Mouse (Mus musculus): ENCODE results near the gene Tap1.

Gene Tap1

DNA sequence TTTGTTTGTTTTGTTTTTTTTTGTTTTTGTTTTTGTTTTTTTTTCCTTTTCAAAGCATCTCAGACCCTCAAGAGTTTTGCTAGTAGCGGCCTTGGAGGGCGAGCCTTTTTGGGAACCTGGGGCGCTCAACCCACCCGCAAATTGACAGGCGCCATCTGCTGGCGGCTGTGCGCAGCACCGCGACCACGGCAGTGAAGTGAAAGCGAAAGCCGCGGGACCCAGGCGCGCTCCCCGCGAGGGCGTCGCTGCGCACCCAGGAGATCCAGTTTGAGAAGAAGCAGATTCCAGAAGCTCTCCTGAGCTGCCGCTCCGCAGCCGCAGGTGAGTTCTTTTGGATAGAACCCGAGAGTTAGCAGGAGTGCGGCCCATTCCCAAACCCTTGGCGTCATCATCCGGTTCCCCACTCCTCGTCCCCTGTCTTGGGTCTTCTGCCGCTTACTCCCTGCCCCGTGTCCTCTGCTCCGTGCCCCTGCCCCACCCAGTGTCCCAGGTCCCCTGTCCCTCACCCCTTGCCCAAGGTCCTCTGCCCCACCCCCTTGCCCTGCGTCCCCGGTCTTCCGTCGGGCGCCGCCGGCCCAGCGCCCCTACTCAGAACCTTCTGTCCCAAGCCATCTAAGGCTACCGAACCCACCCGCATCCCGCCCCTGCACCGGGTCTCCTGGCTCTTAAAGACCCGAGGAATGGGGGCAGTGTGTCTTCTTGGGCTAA lies 17.1 kb downstream of the Tap1 start:
- WGBS = under 1% methylated on average over 44 of the region's 44 CpGs

DNA sequence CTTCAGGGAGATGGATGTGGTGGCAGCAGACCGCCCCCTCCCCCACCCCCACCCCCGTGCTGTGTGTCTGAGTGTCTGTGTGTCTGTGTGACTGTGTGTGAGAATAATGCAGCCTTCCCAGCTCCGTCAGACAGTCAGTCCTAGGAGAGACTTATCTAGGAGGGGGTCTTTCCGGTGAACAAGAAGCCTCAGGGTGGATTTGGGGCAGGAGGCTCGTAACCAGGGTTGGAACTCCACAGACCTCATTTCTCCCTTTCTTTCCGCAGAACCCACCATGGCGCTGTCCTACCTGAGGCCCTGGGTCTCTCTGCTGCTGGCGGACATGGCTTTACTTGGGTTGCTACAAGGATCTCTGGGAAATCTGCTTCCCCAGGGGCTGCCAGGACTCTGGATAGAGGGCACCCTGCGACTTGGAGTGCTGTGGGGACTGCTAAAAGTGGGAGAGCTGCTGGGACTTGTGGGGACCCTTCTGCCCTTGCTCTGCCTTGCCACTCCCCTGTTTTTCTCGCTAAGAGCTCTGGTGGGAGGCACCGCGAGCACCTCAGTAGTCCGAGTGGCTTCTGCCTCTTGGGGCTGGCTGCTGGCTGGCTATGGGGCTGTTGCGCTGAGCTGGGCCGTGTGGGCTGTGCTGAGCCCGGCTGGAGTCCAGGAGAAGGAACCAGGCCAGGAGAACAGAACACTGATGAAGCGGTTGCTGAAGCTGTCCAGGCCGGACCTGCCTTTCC lies 17.8 kb downstream of the Tap1 start:
- WGBS = 21% methylated on average over 18 of the region's 18 CpGs

DNA sequence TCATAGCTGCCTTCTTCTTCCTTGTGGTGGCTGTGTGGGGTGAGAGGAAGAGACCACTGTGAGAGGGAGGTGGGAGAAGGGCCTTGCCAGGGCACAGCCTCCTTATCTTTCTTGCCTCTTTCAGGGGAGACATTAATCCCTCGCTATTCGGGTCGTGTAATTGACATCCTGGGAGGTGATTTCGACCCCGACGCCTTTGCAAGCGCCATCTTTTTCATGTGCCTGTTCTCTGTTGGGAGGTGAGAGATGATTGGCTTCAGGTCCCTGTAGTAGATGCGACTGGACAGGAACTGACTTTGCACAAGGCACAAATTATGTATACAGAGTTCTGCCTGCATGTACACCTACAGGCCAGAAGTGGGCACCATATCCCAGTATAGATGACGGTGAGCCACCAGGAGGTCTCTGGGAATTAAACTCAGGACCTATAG lies 18.4 kb downstream of the Tap1 start:
- 29% methylated on average over 9 of the region's 9 CpGs for WGBS

DNA sequence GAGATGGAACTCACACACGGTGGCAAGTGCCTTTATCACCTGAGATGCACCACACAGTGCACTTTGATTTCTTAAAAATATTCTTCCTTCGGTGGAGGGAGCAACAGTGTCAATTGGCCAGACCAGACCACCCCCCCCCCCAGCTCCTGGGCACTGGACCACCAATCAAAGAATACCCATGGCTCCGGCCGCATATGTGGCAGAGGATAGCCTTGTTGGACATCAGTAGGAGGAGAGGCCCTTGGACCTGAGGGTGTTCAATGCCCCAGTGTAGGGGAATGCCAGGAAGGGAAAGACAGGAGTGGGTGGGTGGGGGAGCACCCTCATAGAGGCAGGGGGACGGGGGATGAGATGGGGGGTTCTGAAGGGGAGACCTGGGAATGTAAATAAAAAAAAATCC lies 19.4 kb downstream of the Tap1 start:
- 89% methylated on average over 5 of the region's 5 CpGs for WGBS

DNA sequence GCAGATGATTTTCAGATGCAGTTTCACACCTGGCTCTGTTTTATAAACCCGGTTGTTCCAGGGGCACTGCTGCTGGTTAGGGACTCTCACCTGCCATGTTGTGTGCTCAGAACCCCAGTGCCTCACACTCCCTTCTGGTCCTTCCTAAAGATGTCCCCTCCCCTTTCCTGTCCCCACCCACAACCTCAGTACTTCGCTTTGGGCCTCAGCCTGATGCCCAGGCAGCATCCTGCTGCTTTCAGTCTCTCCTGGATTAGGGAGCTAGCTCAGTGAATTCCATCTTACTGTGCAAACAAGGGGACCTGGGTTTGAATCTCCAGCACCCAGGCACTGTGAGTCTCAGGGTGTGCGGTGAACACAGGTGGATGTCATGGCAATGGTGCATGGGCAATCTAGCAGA lies 20.1 kb downstream of the Tap1 start:
- WGBS = 84% methylated on average over 3 of the region's 3 CpGs

DNA sequence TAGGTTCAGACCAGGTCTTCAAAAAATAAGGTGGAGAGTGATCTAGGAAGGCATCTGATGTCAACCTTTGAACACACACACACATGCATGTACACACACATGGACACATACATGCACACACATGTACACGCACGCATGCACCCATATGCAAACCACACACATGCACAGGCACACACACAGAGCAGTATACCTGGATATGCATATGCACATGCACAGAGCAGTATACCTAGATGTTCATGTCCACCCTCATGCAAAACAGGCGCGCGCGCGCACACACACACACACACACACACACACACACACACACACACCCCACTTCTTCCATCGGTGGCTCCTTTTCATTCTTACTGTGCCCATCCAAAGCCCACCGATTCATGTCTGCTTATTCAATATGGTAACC lies 20.5 kb downstream of the Tap1 start:
- WGBS = 95% methylated on average over 9 of the region's 9 CpGs

DNA sequence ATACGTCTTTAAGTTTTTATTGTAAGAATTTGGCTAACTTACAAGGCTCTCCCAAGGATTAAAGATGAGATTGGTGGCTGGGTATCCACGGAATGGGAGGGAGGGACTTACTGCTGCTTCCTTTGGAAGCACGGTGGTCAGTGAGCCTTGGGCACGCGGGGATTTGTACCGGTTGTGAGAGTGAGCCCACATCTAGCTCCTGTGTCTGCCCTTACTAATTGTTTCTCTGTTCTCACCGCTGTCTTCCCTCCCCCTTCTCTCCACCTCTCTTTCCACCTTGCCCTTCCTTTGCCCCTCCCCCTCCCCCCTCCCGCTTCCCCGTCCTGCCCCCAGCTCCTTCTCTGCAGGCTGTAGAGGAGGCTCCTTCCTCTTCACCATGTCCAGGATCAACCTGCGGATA lies 21.1 kb downstream of the Tap1 start:
- WGBS = 40% methylated on average over 10 of the region's 10 CpGs

DNA sequence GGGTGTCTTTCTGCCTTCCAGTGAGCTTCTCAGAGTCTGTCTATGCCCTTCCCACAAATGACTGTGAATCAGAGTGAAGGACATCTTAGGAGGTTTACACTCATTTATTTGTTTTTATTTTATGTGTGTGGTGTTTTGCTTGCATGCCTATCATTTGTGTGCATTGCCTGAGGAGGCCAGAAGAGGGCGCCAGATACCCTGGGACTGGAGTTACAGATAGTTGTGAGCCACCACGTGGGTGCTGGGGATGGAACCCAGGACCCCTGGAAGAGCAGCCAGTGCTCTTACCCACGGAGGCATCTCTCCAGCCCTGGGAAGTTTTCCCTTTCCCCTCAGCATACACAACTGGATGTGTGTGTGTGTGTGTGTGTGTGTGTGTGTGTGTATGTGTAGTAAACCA lies 22.3 kb downstream of the Tap1 start:
- WGBS = 54% methylated on average over 3 of the region's 3 CpGs

DNA sequence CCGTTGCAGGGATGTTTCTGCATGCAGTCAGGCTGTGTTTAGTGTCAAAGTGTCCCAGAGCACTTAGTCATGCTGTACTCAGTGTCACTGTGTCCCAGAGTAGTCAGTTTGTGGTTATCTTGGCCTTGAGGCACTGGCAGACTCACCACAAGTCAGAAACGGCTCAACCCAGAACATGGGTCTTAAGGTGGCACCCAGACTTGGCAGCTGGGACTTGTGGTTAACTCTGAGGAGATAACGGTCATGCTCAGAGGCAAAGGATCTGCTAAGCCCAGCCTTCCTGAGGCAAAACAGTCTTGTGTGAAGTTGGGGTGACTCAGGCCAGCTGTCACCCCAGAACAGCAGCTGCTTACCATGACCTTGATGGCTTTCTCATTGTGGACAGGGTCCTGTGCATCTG lies 23.2 kb downstream of the Tap1 start:
- 85% methylated on average over 3 of the region's 3 CpGs for WGBS

DNA sequence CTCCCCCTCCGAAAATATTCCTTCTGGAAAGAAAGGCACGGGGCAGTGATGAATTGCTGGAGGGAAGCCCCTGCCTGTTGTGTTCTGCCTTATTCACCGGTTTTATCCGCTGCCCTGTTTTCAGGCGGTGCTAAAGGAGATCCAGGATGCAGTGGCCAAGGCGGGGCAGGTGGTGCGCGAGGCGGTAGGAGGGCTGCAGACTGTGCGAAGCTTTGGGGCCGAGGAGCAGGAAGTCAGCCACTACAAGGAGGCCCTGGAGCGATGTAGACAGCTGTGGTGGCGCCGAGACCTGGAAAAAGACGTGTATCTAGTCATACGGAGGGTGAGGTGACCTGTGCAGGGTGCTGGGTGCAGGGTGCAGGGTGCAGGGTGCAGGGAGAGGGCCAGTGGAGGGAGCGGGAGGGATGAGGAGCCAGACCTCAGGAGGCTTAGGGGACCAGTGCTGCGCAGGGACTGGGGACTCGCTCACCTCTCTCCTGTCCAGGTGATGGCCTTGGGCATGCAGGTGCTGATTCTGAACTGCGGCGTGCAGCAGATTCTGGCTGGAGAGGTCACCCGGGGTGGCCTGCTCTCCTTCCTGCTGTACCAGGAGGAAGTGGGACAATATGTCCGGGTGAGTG lies 24.5 kb downstream of the Tap1 start:
- 52% methylated on average over 23 of the region's 23 CpGs for WGBS

DNA sequence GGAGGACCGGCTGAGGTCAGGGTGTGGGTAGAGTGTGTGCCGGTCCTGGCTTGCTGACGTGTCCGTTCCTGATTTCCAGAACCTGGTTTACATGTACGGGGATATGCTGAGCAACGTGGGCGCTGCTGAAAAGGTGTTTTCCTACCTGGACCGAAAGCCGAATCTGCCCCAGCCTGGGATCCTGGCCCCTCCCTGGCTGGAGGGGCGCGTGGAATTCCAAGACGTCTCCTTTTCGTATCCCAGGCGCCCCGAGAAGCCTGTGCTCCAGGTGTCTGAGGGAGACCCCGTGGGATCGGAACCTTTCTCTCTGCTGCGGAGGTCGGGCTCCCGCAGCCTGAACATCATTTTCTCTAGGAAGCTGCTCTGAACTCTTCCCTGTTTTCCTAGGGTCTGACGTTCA lies 26.6 kb downstream of the Tap1 start:
- WGBS = 60% methylated on average over 21 of the region's 21 CpGs

DNA sequence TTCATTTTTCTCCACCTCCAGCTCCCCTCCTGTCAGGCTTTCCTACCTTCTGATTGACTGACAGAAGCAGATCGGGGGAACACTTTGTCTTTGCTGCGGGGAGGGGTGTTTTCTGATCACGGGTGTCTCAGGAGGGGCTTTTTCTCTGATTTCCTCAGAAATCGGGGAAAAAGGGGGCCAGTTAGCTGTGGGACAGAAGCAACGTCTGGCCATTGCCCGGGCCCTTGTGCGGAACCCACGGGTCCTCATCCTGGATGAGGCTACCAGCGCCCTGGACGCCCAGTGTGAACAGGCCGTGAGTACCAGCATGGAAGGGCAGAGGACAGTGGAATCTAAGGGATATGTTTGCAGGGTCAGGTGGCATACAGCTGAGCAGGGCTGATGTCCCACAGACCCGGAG lies 27.8 kb downstream of the Tap1 start:
- 92% methylated on average over 12 of the region's 12 CpGs for WGBS

DNA sequence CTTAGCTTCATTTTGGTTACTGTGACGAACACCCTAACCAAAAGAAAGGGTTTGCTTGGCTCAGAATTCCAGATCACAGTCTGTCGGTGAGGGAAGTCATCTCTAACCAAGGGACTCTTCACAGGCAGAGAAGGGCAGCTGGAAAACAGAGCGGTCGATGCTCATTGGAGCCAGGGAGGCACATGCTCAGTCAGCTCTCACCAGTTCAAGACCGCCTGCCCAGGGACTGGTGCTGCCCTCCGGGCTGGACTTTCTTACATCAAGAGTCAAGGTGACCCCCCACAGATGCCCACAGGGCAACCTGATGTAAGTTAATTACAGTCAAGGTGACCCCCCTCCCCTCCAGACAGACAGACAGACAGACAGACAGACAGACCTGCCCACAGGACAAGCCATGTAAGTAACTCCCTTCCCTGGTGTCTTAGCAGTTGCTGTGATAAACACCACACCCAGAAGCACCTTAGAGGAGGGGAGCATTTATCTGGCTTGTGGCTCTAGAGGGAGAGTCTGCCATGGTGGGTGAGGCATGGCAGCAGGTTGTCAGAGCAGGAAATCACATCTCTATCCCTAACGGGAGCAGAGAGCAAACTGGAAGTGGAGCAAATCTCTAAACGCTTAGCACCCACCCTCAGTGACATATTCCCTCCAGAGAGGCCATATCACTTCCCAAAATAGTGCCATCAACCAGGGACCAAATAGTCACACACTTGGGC lies 30.0 kb downstream of the Tap1 start:
- WGBS = 88% methylated on average over 8 of the region's 8 CpGs

DNA sequence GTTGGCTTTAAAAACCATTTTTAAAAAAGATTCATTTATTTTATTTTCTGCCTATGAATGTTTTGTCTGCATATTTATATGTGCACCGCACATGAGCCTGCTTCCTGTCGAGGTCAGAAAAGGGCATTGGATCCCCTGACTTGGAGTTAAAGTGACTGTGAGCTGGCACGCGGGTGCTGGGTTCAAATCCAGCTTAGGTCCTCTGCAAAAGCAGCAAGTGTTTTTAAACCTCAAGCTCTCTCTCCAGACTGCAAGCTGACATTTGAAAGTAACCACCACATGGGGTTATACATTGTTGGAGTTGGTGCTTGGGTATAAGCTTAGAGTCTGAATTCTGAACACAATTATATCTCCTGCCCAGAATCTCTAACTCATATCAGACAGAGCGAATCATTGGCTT lies 30.6 kb downstream of the Tap1 start:
- 90% methylated on average over 5 of the region's 5 CpGs for WGBS

DNA sequence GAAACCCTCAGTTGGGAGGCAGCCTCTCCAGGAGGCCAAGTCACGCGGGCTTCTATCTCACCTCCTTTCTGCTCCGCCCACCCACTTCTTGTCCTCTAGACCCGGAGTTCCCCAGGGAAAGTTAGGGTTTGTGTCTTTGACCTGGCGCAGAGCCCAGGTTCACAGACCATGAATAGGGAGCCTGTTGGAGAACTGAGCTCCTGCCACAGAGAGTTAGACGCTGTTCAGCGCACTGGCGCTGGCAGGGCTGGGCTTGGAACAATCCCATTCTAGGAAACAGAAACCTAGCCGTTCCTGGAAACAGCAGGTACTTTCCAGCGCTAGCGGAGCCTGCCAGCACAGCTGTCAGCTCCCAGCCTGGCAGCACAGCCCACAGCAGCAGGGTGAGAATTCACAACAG lies 31.3 kb downstream of the Tap1 start:
- WGBS = 34% methylated on average over 11 of the region's 11 CpGs

DNA sequence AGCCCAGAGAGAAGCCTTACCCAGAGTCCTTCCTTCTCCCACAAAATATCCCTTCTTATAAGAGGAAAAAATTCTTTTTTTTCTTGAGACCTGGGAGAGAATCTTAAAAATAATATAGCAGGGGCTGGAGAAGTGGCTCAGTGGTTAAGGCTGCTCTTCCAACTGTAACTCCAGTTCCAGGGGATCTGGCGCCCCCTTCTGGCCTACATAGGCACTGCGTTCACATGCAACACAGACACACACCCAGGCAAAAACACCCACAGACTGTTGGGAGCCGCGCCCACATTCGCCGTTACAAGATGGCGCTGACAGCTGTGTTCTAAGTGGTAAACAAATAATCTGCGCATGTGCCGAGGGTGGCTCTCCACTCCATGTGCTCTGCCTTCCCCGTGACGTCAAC lies 31.7 kb downstream of the Tap1 start:
- WGBS = 85% methylated on average over 9 of the region's 11 CpGs

DNA sequence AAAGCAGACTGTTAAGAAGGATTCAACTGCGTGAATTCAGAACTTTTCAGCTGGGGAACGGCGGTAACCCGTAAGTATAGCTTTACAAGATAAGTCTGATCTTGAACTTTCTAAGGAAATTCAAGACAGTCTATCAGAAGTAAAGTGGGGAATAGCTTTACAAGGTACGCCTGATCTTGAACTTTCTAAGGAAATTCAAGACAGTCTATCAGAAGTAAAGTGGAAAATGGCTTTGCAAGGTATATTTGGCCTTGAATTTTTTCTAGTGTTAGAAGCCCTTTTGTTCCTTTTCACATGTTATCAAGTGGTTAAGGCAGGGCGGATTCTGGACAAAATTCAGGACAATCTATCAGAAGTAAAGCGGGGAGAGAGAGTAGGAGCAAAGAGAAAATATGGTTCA lies 32.4 kb downstream of the Tap1 start:
- 98% methylated on average over 4 of the region's 7 CpGs for WGBS

DNA sequence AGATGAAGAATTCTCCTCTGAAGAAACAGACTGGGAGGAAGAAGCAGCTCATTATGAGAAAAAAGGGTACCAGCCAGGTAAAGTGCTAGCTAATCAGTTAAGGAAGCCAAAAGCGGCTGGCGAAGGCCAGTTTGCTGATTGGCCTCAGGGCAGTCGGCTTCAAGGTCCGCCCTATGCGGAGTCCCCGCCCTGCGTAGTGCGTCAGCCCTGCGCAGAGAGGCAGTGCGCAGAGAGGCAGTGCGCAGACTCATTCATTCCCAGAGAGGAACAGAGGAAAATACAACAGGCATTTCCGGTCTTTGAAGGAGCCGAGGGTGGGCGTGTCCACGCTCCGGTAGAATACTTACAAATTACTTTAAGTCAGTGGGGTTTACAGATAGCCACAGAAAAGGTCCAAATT lies 33.0 kb downstream of the Tap1 start:
- 95% methylated on average over 9 of the region's 16 CpGs for whole genome bisulfite sequencing

DNA sequence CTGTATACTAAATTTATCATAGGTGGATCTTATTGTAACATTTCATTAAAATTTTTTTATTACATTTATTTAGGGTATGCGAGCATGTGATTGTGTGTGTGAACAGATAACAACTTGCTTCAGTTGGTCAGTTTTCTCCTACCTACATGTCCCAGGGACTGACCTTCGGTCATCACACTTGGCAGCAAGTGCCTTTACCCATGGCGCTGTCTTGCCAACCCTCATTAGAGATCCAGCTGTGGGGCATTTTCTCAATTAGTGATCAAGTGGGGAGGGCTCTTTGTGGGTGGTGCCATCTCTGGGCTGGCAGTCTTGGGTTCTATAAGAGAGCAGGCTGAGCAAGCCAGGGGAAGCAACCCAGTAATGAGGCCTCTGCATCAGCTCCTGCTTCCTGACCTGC lies 37.5 kb downstream of the Tap1 start:
- 94% methylated on average over 3 of the region's 3 CpGs for WGBS

DNA sequence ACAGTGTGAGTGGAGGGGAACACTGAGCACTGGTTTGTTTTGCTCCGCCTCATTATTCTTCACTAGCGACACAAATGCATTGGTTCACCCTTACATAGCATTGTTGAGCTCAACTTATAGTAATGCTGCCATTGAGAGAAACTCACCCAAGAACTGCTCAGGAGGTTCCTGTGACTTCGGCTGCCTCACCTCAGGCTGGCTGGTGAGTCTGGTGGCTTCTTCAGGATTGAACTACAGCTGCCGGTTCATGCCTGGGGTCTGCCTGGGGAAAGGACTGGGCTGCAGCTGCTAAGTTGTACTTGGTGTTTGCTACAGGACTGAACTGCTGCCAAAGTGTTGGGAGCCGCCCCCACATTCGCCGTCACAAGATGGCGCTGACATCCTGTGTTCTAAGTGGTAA lies 38.1 kb downstream of the Tap1 start:
- WGBS = 97% methylated on average over 8 of the region's 8 CpGs

DNA sequence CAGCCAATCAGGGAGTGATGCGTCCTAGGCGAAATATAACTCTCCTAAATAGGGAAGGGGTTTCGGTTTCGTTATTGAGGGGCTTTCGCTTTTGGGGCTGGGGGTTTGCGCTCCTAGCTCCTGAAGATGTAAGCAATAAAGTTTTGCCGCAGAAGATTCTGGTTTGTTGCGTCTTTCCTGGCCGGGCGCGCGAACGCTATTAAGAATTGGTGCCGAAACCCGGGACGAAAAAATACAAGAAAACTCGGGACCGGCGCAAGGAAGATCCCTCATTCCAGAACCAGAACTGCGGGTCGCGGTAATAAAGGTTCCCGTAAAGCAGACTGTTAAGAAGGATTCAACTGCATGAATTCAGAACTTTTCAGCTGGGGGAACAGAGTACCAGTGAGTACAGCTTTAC lies 38.6 kb downstream of the Tap1 start:
- 97% methylated on average over 17 of the region's 23 CpGs for WGBS

DNA sequence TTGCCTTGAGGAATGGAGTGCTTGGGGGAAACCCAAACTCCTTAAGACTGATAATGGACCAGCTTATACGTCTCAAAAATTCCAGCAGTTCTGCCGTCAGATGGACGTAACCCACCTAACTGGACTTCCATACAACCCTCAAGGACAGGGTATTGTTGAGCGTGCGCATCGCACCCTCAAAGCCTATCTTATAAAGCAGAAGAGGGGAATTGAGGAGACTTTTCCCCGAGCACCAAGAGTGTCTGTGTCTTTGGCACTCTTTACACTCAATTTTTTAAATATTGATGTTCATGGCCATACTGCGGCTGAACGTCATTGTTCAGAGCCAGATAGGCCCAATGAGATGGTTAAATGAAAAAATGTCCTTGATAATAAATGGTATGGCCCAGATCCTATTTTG lies 43.6 kb downstream of the Tap1 start:
- WGBS = 93% methylated on average over 9 of the region's 9 CpGs

DNA sequence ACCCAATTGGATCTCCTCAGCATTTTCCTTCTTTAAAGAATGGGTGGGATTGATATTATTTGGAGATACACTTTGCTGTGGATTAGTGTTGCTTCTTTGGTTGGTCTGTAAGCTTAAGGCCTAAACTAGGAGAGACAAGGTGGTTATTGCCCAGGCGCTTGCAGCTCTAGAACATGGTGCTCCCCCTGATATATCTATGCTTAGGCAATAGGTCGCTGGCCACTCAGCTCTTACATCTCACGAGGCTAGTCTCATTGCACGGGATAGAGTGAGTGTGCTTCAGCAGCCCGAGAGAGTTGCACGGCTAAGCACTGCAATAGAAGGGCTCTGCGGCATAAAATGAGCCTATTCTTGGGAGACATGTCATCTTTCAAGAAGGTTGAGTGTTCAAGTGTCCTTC lies 44.7 kb downstream of the Tap1 start:
- WGBS = 90% methylated on average over 7 of the region's 7 CpGs

Measured in cerebral cortex, adult 2 months (tissue).